Mouse (Mus musculus): ENCODE measurements at regions not wholly inside any gene's neighbourhood (a gene's known extent, or its start where the extent isn't known, plus 50 kb on each side); places are given as distances from the start of the nearest gene placed in this dataset.

DNA sequence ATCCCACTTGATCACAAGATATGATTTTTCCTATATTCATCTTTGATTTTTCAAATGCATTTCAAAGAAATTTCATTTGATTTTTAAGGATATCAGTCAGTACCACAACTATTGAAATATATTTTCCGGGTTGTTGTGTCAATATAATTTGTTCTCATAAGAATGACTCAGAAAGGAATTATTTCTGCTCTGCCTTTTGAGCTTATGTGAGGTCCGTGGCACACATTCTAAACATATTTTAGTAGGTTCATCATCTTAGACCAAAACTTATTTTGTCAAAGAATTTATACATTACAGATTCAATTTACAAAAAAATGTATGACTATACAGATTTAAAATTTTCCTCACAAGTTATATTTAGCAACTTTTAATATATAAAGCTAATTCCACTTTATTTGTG is 119.5 kb upstream of the Ntf3 start:
- Histone ChIP-seq H3K36me3 (ENCODE audit: control insufficient read depth, insufficient read depth) (no peaks in the 10 kb centered on the region), H3K9ac (ENCODE audit: low read length) (no peak overlapping the region), H3K4me2 (ENCODE audit: low read depth, low read length) (no peak overlapping the region), H3K9me3 (replicated peaks; ENCODE audit: control insufficient read depth, low read length) (no peaks in the 10 kb centered on the region), H3K4me3 (ENCODE audit: low read length) (no peak overlapping the region), H3K27me3 (ENCODE audit: control insufficient read depth, insufficient read depth, low read length) (no peaks in the 10 kb centered on the region), H3K4me1 (ENCODE audit: control insufficient read depth, insufficient read depth, low read length) (no peaks in the 10 kb centered on the region), H3K27ac (ENCODE audit: low read length) (no peak overlapping the region)
- ATAC-seq (replicated peaks; ENCODE audit: extremely low read depth, insufficient read depth, low FRiP score) = no peak
- 71% methylated on average over 2 of the region's 2 CpGs for WGBS

DNA sequence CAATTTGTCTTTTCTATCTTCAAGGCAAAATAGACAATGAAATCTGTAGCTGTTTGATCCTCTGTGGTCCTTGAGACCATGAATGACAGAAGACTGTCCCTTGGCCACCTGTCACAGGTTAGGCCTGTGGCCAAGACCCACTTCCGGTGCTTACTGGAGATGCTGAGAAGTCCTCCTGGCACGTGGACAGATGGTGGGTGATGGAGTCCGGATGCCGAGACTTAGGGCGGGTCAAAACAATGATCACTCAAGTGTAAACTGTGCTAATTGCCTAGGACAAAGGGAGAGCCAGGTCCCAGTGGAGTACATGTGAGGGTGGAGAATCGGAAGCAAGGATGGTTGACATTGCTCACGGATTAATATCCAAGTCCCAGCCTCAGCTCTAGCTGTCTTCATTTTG is 117.7 kb upstream of the Ntf3 start:
- no peaks in the 10 kb centered on the region for H3K27me3 ChIP-seq (ENCODE audit: control insufficient read depth, insufficient read depth, low read length)
- WGBS = 86% methylated on average over 7 of the region's 7 CpGs
- H3K27ac ChIP-seq (ENCODE audit: low read length) = no peak overlapping the region
- H3K36me3 ChIP-seq (ENCODE audit: control insufficient read depth, insufficient read depth) = no peaks in the 10 kb centered on the region
- no peak overlapping the region for H3K4me2 ChIP-seq (ENCODE audit: low read depth, low read length)
- no peak for ATAC-seq (replicated peaks; ENCODE audit: extremely low read depth, insufficient read depth, low FRiP score)
- H3K9me3 ChIP-seq (replicated peaks; ENCODE audit: control insufficient read depth, low read length) = no peaks in the 10 kb centered on the region
- no peak overlapping the region for H3K9ac ChIP-seq (ENCODE audit: low read length)
- no peak overlapping the region for H3K4me3 ChIP-seq (ENCODE audit: low read length)
- H3K4me1 ChIP-seq (ENCODE audit: control insufficient read depth, insufficient read depth, low read length) = no peaks in the 10 kb centered on the region

DNA sequence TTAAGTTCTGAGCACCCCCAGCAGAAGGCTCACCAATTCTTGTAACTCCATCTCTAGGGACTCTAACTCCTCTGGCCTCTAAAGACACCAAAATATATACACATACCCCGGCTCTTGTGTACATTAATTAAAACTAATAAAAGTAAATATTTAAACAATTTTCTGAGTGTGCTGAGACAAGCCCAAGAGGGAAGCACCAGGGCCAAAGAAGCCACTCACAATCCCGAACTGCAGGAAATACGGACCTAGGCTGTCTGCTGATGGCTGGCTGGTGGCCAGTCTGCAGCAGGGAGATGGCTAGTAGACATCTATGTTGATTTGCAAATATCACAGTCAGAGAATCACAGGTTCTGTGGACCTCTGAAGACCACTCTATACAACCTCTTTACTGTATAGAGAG is 113.6 kb upstream of the Ntf3 start:
- Histone ChIP-seq H3K36me3 (ENCODE audit: control insufficient read depth, insufficient read depth) (no peaks in the 10 kb centered on the region), H3K9ac (ENCODE audit: low read length) (no peak overlapping the region), H3K4me1 (ENCODE audit: control insufficient read depth, insufficient read depth, low read length) (no peaks in the 10 kb centered on the region), H3K9me3 (replicated peaks; ENCODE audit: control insufficient read depth, low read length) (no peaks in the 10 kb centered on the region), H3K4me3 (ENCODE audit: low read length) (no peak overlapping the region), H3K4me2 (ENCODE audit: low read depth, low read length) (no peak overlapping the region), H3K27me3 (ENCODE audit: control insufficient read depth, insufficient read depth, low read length) (no peaks in the 10 kb centered on the region), H3K27ac (ENCODE audit: low read length) (no peak overlapping the region)
- no peak for ATAC-seq (replicated peaks; ENCODE audit: extremely low read depth, insufficient read depth, low FRiP score)
- WGBS = 65% methylated on average over 3 of the region's 3 CpGs

DNA sequence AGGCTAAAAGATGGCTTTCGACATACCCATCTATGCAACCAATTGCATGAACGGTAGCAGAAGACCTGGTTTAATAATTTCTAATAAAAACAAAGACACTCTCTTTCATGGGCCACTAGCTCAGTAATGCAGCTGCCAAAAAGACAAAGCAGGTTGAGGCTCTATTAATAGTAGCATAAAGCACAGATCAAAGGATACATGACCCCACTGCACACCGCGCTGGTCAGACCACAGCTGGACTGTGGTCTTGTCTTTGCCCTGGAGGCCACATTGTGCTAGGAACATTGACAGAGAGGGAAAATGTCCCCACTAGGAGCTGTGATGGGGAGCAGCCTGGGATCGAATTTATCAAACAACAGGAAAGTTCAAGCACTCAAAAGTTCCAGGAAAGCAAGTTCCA is 79.3 kb upstream of the Ntf3 start:
- H3K4me2 ChIP-seq (ENCODE audit: low read depth, low read length) = no peak overlapping the region
- H3K4me3 ChIP-seq (ENCODE audit: low read length) = no peak overlapping the region
- WGBS = 79% methylated on average over 5 of the region's 5 CpGs
- H3K4me1 ChIP-seq (ENCODE audit: control insufficient read depth, insufficient read depth, low read length) = 0 out of 2 replicates have a peak, but pooled peaks cover 2% of the 10 kb centered on the region
- no peak overlapping the region for H3K27ac ChIP-seq (ENCODE audit: low read length)
- no peaks in the 10 kb centered on the region for H3K27me3 ChIP-seq (ENCODE audit: control insufficient read depth, insufficient read depth, low read length)
- ATAC-seq (replicated peaks; ENCODE audit: extremely low read depth, insufficient read depth, low FRiP score) = no peak
- no peaks in the 10 kb centered on the region for H3K36me3 ChIP-seq (ENCODE audit: control insufficient read depth, insufficient read depth)
- H3K9me3 ChIP-seq (replicated peaks; ENCODE audit: control insufficient read depth, low read length) = no peaks in the 10 kb centered on the region
- H3K9ac ChIP-seq (ENCODE audit: low read length) = no peak overlapping the region

DNA sequence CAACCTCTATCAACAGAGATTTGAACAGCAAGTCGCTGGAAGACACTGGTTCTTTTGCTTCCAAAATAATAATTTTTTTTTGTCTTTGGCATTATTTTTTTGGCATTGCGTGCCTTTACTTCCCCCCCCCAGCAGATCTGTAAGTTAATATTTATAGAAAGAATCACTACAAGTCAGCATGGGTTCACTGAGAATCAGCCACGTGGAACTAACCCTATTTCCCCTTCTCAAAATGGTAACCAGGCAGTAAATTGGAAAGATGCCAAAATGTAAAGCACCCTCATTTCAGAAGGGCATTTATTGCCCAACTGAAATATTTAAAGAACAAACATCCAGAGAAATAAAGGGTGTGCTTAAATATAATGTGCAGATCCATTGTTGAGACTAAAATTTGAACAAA is 78.7 kb upstream of the Ntf3 start:
- ATAC-seq (replicated peaks; ENCODE audit: extremely low read depth, insufficient read depth, low FRiP score) = no peak
- Histone ChIP-seq H3K9me3 (replicated peaks; ENCODE audit: control insufficient read depth, low read length) (no peaks in the 10 kb centered on the region), H3K4me2 (ENCODE audit: low read depth, low read length) (no peak overlapping the region), H3K36me3 (ENCODE audit: control insufficient read depth, insufficient read depth) (no peaks in the 10 kb centered on the region), H3K9ac (ENCODE audit: low read length) (no peak overlapping the region), H3K4me3 (ENCODE audit: low read length) (no peak overlapping the region), H3K27me3 (ENCODE audit: control insufficient read depth, insufficient read depth, low read length) (no peaks in the 10 kb centered on the region), H3K4me1 (ENCODE audit: control insufficient read depth, insufficient read depth, low read length) (0 out of 2 replicates have a peak, but pooled peaks cover 2% of the 10 kb centered on the region), H3K27ac (ENCODE audit: low read length) (no peak overlapping the region)
- WGBS = 81% methylated on average over 3 of the region's 3 CpGs

DNA sequence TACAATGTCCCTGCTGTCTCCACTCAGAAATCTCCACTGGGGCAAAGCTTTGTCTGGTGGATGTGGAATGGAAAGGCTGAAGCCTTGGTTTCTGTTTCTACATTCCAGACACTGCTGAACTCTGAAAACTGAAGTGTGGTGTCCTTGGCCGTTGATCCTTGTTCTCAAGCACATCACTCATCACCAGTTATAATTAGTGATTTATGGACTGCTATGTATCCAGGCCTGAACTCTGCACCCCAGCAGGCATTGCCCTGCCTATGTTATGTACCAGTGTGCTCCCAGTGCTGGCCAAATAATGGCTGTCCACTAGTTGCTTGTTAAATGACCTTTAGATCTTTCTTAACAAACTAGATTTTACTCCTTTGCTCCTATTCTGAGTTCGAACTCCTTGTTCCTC is 75.6 kb upstream of the Ntf3 start:
- Histone ChIP-seq H3K4me3 (ENCODE audit: low read length) (no peak overlapping the region), H3K27me3 (ENCODE audit: control insufficient read depth, insufficient read depth, low read length) (no peaks in the 10 kb centered on the region), H3K9ac (ENCODE audit: low read length) (no peak overlapping the region), H3K27ac (ENCODE audit: low read length) (peak overlapping the region; percentile 41), H3K9me3 (replicated peaks; ENCODE audit: control insufficient read depth, low read length) (no peaks in the 10 kb centered on the region), H3K4me2 (ENCODE audit: low read depth, low read length) (no peak overlapping the region), H3K4me1 (ENCODE audit: control insufficient read depth, insufficient read depth, low read length) (0 out of 2 replicates have a peak, but pooled peaks cover 2% of the 10 kb centered on the region), H3K36me3 (ENCODE audit: control insufficient read depth, insufficient read depth) (no peaks in the 10 kb centered on the region)
- WGBS = 48% methylated on average over 2 of the region's 2 CpGs
- ATAC-seq (replicated peaks; ENCODE audit: extremely low read depth, insufficient read depth, low FRiP score) = peak; percentile 85

DNA sequence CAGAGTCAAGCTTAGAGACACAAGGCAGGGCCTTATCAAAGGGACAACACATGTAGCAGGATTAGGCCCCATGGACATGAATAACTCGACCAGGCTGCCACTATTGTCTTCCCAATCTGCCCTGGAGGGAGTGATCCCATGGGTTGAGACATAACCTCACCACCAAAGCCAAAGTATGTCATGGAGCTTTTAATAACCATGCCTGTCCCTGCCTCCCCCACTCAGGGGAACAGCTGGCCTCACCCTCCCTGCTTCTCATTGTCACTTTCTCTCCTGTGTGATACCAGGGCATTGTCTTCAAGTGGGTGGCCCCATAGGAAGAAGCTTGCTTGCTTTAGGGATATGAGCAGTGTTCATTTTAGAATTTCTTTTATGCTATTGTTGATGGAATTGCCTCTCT is 73.5 kb upstream of the Ntf3 start:
- Histone ChIP-seq H3K27ac (ENCODE audit: low read length) (no peak overlapping the region), H3K9me3 (replicated peaks; ENCODE audit: control insufficient read depth, low read length) (no peaks in the 10 kb centered on the region), H3K9ac (ENCODE audit: low read length) (no peak overlapping the region), H3K4me1 (ENCODE audit: control insufficient read depth, insufficient read depth, low read length) (0 out of 2 replicates have a peak, but pooled peaks cover 2% of the 10 kb centered on the region), H3K27me3 (ENCODE audit: control insufficient read depth, insufficient read depth, low read length) (no peaks in the 10 kb centered on the region), H3K36me3 (ENCODE audit: control insufficient read depth, insufficient read depth) (no peaks in the 10 kb centered on the region), H3K4me2 (ENCODE audit: low read depth, low read length) (no peak overlapping the region), H3K4me3 (ENCODE audit: low read length) (no peak overlapping the region)
- 12% methylated on average over 1 of the region's 1 CpGs for WGBS
- ATAC-seq (replicated peaks; ENCODE audit: extremely low read depth, insufficient read depth, low FRiP score) = no peak

Measured in heart, embryonic 16.5 days (tissue).